Mouse (Mus musculus): ENCODE measurements around the gene Cntfr. TPM values are rescaled to one million over a fixed set of nuclear protein-coding genes. Genes with fewer than 3 reads are reported as not detected.
"Not testable (repeated sequence)": the region's sequence is repeated elsewhere in the genome, so short reads cannot be mapped to it uniquely, and the experiment has no call there.

The Cntfr gene
- polyA plus RNA-seq, 1 experiment from 2014 or later, result 3.7 TPM

- Histone ChIP-seq H3K27ac (ENCODE audit: poor library complexity, severe bottlenecking) (no peak overlapping the region), H3K9ac (no peak overlapping the region), H3K9me3 (replicated peaks) (no peaks in the 10 kb centered on the region), H3K4me2 (no peak overlapping the region), H3K4me3 (no peak overlapping the region), H3K4me1 (replicated peaks) (peaks cover 32% of the 10 kb centered on the region), H3K36me3 (peaks cover 10% of the 10 kb centered on the region), H3K27me3 (replicated peaks) (peaks cover 34% of the 10 kb centered on the region)
- no peak for ATAC-seq (ENCODE audit: insufficient number of reproducible peaks, low FRiP score)
- WGBS, result 37% methylated on average over 8 of the region's 8 CpGs
Observed at GRCm38 (mm10) chr4:41708192-41708745, 11.4 kb upstream of the Cntfr start.

DNA sequence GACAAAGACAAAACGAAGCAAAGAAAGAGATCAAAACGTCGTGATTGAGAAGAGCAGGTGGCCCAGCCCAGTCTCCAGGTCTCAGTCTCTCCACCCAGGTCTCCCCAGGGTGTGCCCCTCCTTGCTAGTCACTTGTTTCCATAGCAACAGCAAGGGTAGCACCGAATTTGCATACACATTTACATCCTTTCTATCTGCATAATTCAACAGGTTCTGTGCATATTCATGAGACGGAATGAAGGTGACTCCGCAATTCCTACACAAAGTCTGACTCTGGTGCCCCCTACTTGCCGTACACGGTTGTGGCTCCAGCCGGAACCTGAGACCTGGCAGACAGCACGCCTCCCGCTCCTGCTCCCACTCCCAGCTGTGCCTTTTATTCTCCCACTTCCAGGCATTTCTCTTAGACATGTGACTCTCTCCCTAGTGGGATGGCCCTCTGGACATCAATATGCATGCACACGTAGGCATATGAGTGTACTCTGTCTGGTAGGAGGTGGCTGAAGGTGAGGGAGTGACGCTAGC, 10.2 kb upstream of the Cntfr start:
- Histone ChIP-seq H3K4me2 (peak overlapping the region; percentile 47), H3K9ac (0 out of 2 replicates have a peak overlapping the region, but pooled peaks have one; percentile 16), H3K27ac (ENCODE audit: poor library complexity, severe bottlenecking) (no peak overlapping the region), H3K4me3 (no peak overlapping the region), H3K36me3 (peaks cover 8% of the 10 kb centered on the region), H3K27me3 (replicated peaks) (peaks cover 36% of the 10 kb centered on the region), H3K9me3 (replicated peaks) (no peaks in the 10 kb centered on the region), H3K4me1 (replicated peaks) (peaks cover 23% of the 10 kb centered on the region)
- ATAC-seq (ENCODE audit: insufficient number of reproducible peaks, low FRiP score), result peak; percentile 45
- WGBS, result 2% methylated on average over 13 of the region's 13 CpGs

GRCm38 (mm10) chr4:41705922-41706754, 9.2 kb upstream of the Cntfr start:
- Histone ChIP-seq H3K9me3 (replicated peaks) (no peaks in the 10 kb centered on the region), H3K27me3 (replicated peaks) (peaks cover 36% of the 10 kb centered on the region), H3K4me1 (replicated peaks) (peaks cover 17% of the 10 kb centered on the region), H3K27ac (ENCODE audit: poor library complexity, severe bottlenecking) (no peak overlapping the region), H3K9ac (no peak overlapping the region), H3K36me3 (no peaks in the 10 kb centered on the region), H3K4me3 (no peak overlapping the region), H3K4me2 (no peak overlapping the region)
- WGBS, result 59% methylated on average over 19 of the region's 19 CpGs
- no peak for ATAC-seq (ENCODE audit: insufficient number of reproducible peaks, low FRiP score)

GRCm38 (mm10) chr4:41704651-41705050, 7.8 kb upstream of the Cntfr start:
- H3K27me3 ChIP-seq (replicated peaks), result peaks cover 36% of the 10 kb centered on the region
- peaks cover 17% of the 10 kb centered on the region for H3K4me1 ChIP-seq (replicated peaks)

GRCm38 (mm10) chr4:41702226-41702625, 5.3 kb upstream of the Cntfr start:
- H3K27ac ChIP-seq (ENCODE audit: poor library complexity, severe bottlenecking); H3K9ac ChIP-seq; H3K4me3 ChIP-seq; H3K4me2 ChIP-seq; ATAC-seq (ENCODE audit: insufficient number of reproducible peaks, low FRiP score); H3K9me3 ChIP-seq (replicated peaks); H3K36me3 ChIP-seq: not testable (repeated sequence)
- WGBS, result 70% methylated on average over 2 of the region's 2 CpGs
- H3K27me3 ChIP-seq (replicated peaks), result peaks cover 36% of the 10 kb centered on the region
- peaks cover 13% of the 10 kb centered on the region for H3K4me1 ChIP-seq (replicated peaks)

More at GRCm38 (mm10) chr4:41704651-41705050, 7.8 kb upstream of the Cntfr start:
- Histone ChIP-seq H3K9me3 (replicated peaks) (no peaks in the 10 kb centered on the region), H3K4me2 (no peak overlapping the region), H3K9ac (no peak overlapping the region), H3K4me3 (no peak overlapping the region), H3K27ac (ENCODE audit: poor library complexity, severe bottlenecking) (no peak overlapping the region), H3K36me3 (no peaks in the 10 kb centered on the region)
- no peak for ATAC-seq (ENCODE audit: insufficient number of reproducible peaks, low FRiP score)
- 2% methylated on average over 5 of the region's 5 CpGs for WGBS

DNA sequence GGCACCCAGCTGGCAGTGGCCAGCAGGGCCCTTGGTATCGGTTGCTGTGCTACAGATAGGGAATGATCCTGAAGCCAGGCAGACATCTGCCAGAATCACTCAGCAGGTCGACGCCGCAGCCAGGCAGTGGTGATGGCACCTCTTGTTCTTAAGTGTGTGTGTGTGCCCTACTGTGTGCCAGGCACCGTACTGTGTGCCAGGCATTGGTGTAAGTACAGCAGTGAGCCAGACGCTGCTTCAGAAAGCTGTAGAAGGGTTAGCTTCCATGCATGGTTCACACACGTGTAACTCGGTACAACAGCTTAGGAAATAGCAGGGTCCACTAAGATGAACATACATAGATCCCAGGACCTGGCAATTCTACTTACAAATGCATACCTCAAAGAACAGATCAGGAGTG, 3.3 kb upstream of the Cntfr start:
- not testable (repeated sequence) for ATAC-seq (ENCODE audit: insufficient number of reproducible peaks, low FRiP score); H3K4me3 ChIP-seq; H3K27ac ChIP-seq (ENCODE audit: poor library complexity, severe bottlenecking); H3K9me3 ChIP-seq (replicated peaks); H3K9ac ChIP-seq; H3K4me1 ChIP-seq (replicated peaks); H3K4me2 ChIP-seq; H3K36me3 ChIP-seq
- H3K27me3 ChIP-seq (replicated peaks), result peaks cover 27% of the 10 kb centered on the region
- 49% methylated on average over 5 of the region's 8 CpGs for WGBS

- H3K4me1 ChIP-seq (replicated peaks); H3K4me3 ChIP-seq; H3K9ac ChIP-seq; H3K27ac ChIP-seq (ENCODE audit: poor library complexity, severe bottlenecking); H3K9me3 ChIP-seq (replicated peaks); ATAC-seq (ENCODE audit: insufficient number of reproducible peaks, low FRiP score); H3K36me3 ChIP-seq: not testable (repeated sequence)
- H3K27me3 ChIP-seq (replicated peaks), result peaks cover 22% of the 10 kb centered on the region
- 70% methylated on average over 10 of the region's 10 CpGs for WGBS
- H3K4me2 ChIP-seq, result peak within 1 kb of the TSS; percentile 53
Observed at GRCm38 (mm10) chr4:41699783-41700182, 2.9 kb upstream of the Cntfr start, which contains the start of gene Il11ra1. Gene Il11ra1 (plus strand): TSS chr4:41699989.

DNA sequence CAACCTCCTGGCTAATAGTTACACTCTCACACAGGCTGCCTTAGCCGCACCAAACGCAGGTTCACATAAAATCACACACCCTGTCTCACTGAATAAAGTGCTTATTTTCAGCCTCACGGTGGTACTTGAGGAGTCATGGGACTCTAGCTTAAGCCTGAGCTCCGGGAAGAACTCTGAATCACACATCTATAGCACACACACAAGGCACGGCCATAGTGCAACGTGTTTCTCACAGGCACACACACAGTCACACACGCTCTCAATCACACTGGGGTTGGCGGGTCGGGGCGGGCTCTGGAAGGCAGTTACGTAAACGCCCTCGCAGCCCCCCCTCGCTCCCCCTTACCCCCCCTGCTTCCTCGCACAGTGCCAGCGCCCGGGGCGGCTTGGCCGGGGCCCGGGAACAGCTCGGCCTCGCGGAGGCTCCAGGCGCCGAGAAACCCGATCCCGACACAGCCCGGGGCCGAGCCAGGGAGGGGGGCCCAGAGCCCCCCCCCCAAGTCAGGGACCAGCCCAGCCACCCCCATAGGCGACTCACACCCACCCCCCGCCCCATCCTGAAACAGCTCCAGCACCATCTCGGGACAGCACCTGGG, 1.6 kb upstream of the Cntfr start:
- WGBS, result 6% methylated on average over 22 of the region's 32 CpGs
- not testable (repeated sequence) for ATAC-seq (ENCODE audit: insufficient number of reproducible peaks, low FRiP score); H3K9ac ChIP-seq; H3K27ac ChIP-seq (ENCODE audit: poor library complexity, severe bottlenecking); H3K9me3 ChIP-seq (replicated peaks); H3K4me1 ChIP-seq (replicated peaks); H3K36me3 ChIP-seq; H3K4me3 ChIP-seq
- peak overlapping the region; percentile 53 for H3K4me2 ChIP-seq
- H3K27me3 ChIP-seq (replicated peaks), result peaks cover 12% of the 10 kb centered on the region

GRCm38 (mm10) chr4:41696452-41696851, 437 bp downstream of the Cntfr start:
- H3K4me2 ChIP-seq, result peak overlapping the region; percentile 54

DNA sequence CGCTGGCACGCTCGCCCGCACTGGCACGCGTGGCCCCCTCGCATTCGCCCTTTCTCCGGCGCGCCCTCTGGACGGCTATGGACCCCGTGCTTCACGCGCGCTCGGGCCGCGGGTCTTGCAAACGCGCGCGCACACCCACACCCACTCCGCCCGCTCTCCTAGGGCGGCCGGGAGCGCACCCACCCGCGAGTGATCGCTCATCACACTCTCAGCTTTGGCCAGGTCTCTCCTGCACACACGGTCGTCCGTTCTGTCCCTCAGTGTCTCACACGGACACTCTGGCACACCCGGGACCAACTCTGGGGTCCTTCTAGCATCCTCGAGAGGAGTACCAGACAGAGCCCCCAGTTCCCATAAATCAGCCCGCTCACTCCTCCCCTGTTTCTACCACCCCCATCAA, 1.1 kb downstream of the Cntfr start:
- H3K27ac ChIP-seq (ENCODE audit: poor library complexity, severe bottlenecking); H3K36me3 ChIP-seq: not testable (repeated sequence)

More at GRCm38 (mm10) chr4:41696452-41696851, 437 bp downstream of the Cntfr start:
- H3K27ac ChIP-seq (ENCODE audit: poor library complexity, severe bottlenecking); H3K4me1 ChIP-seq (replicated peaks); H3K9me3 ChIP-seq (replicated peaks); H3K9ac ChIP-seq; H3K4me3 ChIP-seq; H3K36me3 ChIP-seq; ATAC-seq (ENCODE audit: insufficient number of reproducible peaks, low FRiP score): not testable (repeated sequence)
- H3K27me3 ChIP-seq (replicated peaks), result peaks cover 16% of the 10 kb centered on the region
- WGBS, result 4% methylated on average over 13 of the region's 15 CpGs

DNA sequence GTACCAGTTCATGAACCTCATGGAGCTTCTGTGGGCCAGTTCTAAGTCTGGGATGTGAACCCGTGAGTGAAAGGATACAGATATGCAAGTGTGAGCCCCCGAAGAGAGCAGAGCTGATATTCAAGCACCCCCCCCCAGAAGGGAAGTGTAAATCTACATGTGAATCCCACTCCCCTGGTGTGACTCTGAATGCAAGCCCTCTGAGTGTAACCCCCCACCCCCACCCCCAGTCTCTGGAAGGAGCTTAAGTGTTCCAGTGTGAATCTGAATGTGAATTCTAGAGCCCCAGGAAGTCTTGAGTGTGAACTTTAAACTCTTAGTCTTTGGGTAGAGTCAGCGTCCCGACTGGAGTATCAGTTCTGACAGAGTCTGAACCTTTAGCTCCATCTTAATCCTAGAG, 3.4 kb downstream of the Cntfr start:
- H3K27me3 ChIP-seq (replicated peaks), result peaks cover 16% of the 10 kb centered on the region
- H3K36me3 ChIP-seq; H3K9ac ChIP-seq; H3K4me3 ChIP-seq; H3K9me3 ChIP-seq (replicated peaks); H3K4me2 ChIP-seq; H3K27ac ChIP-seq (ENCODE audit: poor library complexity, severe bottlenecking); ATAC-seq (ENCODE audit: insufficient number of reproducible peaks, low FRiP score); H3K4me1 ChIP-seq (replicated peaks): not testable (repeated sequence)
- WGBS, result 14% methylated on average over 4 of the region's 4 CpGs

More for the DNA sequence above, 1.1 kb downstream of the Cntfr start:
- Histone ChIP-seq H3K4me3 (peak overlapping the region; percentile 21; the same call in 1 of the 2 replicates), H3K4me2 (peak overlapping the region; percentile 57), H3K27me3 (replicated peaks) (peaks cover 16% of the 10 kb centered on the region)
- H3K9ac ChIP-seq; H3K9me3 ChIP-seq (replicated peaks); H3K4me1 ChIP-seq (replicated peaks); ATAC-seq (ENCODE audit: insufficient number of reproducible peaks, low FRiP score): not testable (repeated sequence)
- 2% methylated on average over 12 of the region's 38 CpGs for WGBS
